Comparison of ENCODE assay signal across 8 mouse cellular contexts in genomic region chr3:154330181-154331002, GRCm38 (mm10). TPM values are rescaled to one million over a fixed set of nuclear protein-coding genes. Genes with fewer than 3 reads are reported as not detected.
DNase-seq lines count a peak whose midpoint lies in the region; ATAC-seq lines count a peak whose summit lies in the region.

Gene Lhx8 (minus strand): TSS chr3:154330659.

- 2% methylated on average over 28 of the region's 28 CpGs for WGBS in hindbrain, embryonic 14.5 days

- H3K36me3 ChIP-seq in hindbrain, embryonic 14.5 days (replicated peaks; ENCODE audit: control insufficient read depth, insufficient read depth): no peaks in the 10 kb centered on the region

- no peak within 1 kb of the TSS for H3K9ac ChIP-seq in hindbrain, embryonic 14.5 days

- peak; percentile 19 for DNase-seq in adrenal gland, adult 2 months
- no peak for DNase-seq in adrenal gland, adult 8-10 months
- DNase-seq in right cerebral cortex, postnatal 25 days: peak; percentile 14
- no peak for DNase-seq in right cerebral cortex, postnatal 36 days (ENCODE audit: low spot score in 2 of 2)
- peak; percentile 66 for DNase-seq in hindbrain, embryonic 14.5 days (ENCODE audit: low spot score)
- DNase-seq in mesoderm, embryonic 11.5 days (ENCODE audit: low read depth, low spot score): peak; percentile 48
- DNase-seq in frontal cortex, postnatal 10 days (ENCODE audit: low spot score in 2 of 2): no peak
- no peak for DNase-seq in spleen, postnatal 14 days (ENCODE audit: low spot score in 2 of 2)

- H3K4me2 ChIP-seq in hindbrain, embryonic 14.5 days (replicated peaks): 0 out of 2 replicates have a peak within 1 kb of the TSS, but pooled peaks have one; percentile 17

- no peak within 1 kb of the TSS for H3K27ac ChIP-seq in hindbrain, embryonic 14.5 days

- H3K4me3 ChIP-seq in hindbrain, embryonic 14.5 days (replicated peaks; ENCODE audit: low read length): no peak within 1 kb of the TSS; the same call in 1 of the 2 replicates

- ATAC-seq in hindbrain, embryonic 14.5 days (ENCODE audit: low FRiP score): no peak

- peaks cover 73% of the 10 kb centered on the region for H3K27me3 ChIP-seq in hindbrain, embryonic 14.5 days (ENCODE audit: control insufficient read depth, insufficient read depth, low read length)

- H3K9me3 ChIP-seq in hindbrain, embryonic 14.5 days (ENCODE audit: control insufficient read depth, low read length): no peaks in the 10 kb centered on the region

- peaks cover 8% of the 10 kb centered on the region; the same call in 1 of the 2 replicates for H3K4me1 ChIP-seq in hindbrain, embryonic 14.5 days (replicated peaks; ENCODE audit: control insufficient read depth, insufficient read depth, low read length)

RNA-seq across cellular contexts. Expression of gene Lhx8, which starts in this region (rescaled TPM):
- under 1 TPM; 0.58 to 0.66 TPM for total RNA-seq in adrenal gland, adult 2 months (2021)
- 0.58 and 0.66 TPM in 2 replicates for polyA plus RNA-seq in adrenal gland, adult 2 months (2012; rRNA removed)
- under 1 TPM in 3 of 4 experiments, not detected in 1; 0.31 to 0.55 (median 0.38) TPM for total RNA-seq in adrenal gland, adult 8-10 months (2022)
- 0.35 TPM in 1 of 2 replicates, not detected in the other for polyA plus RNA-seq in hindbrain, embryonic 14.5 days (2014; fragmentation: Nextera tagmentation; extraction: Ambion mirVana)

Comparison
In these comparisons a context has a peak if more than half of its experiments do, and no peak if none do; other contexts are left out.
1. DNase-seq: peak in right cerebral cortex, postnatal 25 days (single experiment) and mesoderm, embryonic 11.5 days (single experiment); none in adrenal gland, adult 8-10 months (single experiment), right cerebral cortex, postnatal 36 days (0 of 2), frontal cortex, postnatal 10 days (0 of 2) and spleen, postnatal 14 days (0 of 2).
2. Peak in DNase-seq in adrenal gland, adult 2 months; RNA of the gene not detected or under 1 TPM.
3. Peak in DNase-seq and H3K4me2 ChIP-seq in hindbrain, embryonic 14.5 days; RNA of the gene not detected or under 1 TPM.